Mouse (Mus musculus) stomach, embryonic 16.5 days (tissue): ENCODE data around the gene Ppip5k2. TPM values are rescaled to one million over a fixed set of nuclear protein-coding genes. Genes with fewer than 3 reads are reported as not detected.
A peak's percentile ranks its signal among the peaks of the same experiment; 100 is the strongest.

ENCODE experiments used
- ATAC-seq: fragments of 200-750 bp; cut with Nextera tagmentation; 2 replicates; pipeline ENCODE4 v1.8.0; 2017; ENCODE audit warnings: moderate number of reproducible peaks, moderate TSS enrichment; ENCODE audit not compliant: insufficient read depth, low FRiP score
- H3K27ac ChIP-seq: fragments of 300-500 bp; sonication (generic); 2 replicates; pipeline ENCODE4 v1.5.1; 2014; ENCODE audit warnings: low read length
- H3K27me3 ChIP-seq: fragments of 300-500 bp; sonication (generic); 2 replicates; pipeline ENCODE4 v1.6.1; 2014; ENCODE audit warnings: low read length, control low read depth, mixed read lengths; ENCODE audit not compliant: control insufficient read depth, insufficient read depth
- H3K36me3 ChIP-seq: fragments of 300-500 bp; sonication (generic); 2 replicates; pipeline ENCODE4 v1.6.1; 2014; ENCODE audit warnings: low read length; ENCODE audit not compliant: control insufficient read depth, insufficient read depth
- H3K4me1 ChIP-seq: fragments of 300-500 bp; sonication (generic); 2 replicates; pipeline ENCODE4 v1.6.1; 2014; ENCODE audit warnings: low read length, control low read depth, mixed read lengths; ENCODE audit not compliant: control insufficient read depth, insufficient read depth
- H3K4me2 ChIP-seq: fragments of 300-500 bp; sonication (generic); 2 replicates; pipeline ENCODE4 v1.6.1; 2014; ENCODE audit warnings: low read depth, low read length, mixed read lengths
- H3K4me3 ChIP-seq: fragments of 300-500 bp; sonication (generic); replicated peaks from 2 replicates; pipeline ENCODE4 v1.5.1; 2014; ENCODE audit warnings: mild to moderate bottlenecking, low read length
- H3K9ac ChIP-seq: fragments of 300-500 bp; sonication (generic); 2 replicates; pipeline ENCODE4 v1.6.1; 2014; ENCODE audit warnings: low read length
- H3K9me3 ChIP-seq: fragments of 300-500 bp; sonication (generic); replicated peaks from 2 replicates; pipeline ENCODE4 v1.6.1; 2016; ENCODE audit warnings: low read length, control low read depth; ENCODE audit not compliant: control insufficient read depth
- WGBS: fragments of 180-500 bp; shearing (Covaris S2); extraction: QIAGEN DNeasy Blood & Tissue Kit; methylation state at CpG from one replicate; pipeline ENCODE4 v1.1.7; 2014; 5-methylcytosine and 5-hydroxymethylcytosine counted together
- polyA plus RNA-seq: library from polyadenylated mRNA; unstranded; fragments of >200 nt; fragmentation: Nextera tagmentation; extraction: Ambion mirVana; gene quantifications from 2 replicates; pipeline ENCODE4 v1.2.1, GENCODE M21; 2015

The Ppip5k2 gene
- 30.4 and 31.0 TPM in 2 replicates for polyA plus RNA-seq

- under 1% methylated on average over 66 of the region's 66 CpGs for WGBS
- H3K4me3 ChIP-seq, result peak within 1 kb of the TSS; percentile 99
- H3K9ac ChIP-seq, result peak within 1 kb of the TSS; percentile 90
- no peaks in the 10 kb centered on the region for H3K27me3 ChIP-seq
- peak within 1 kb of the TSS; percentile 72 for H3K4me2 ChIP-seq
- H3K4me1 ChIP-seq, result peaks cover 8% of the 10 kb centered on the region; the same call in 1 of the 2 replicates
- no peaks in the 10 kb centered on the region for H3K36me3 ChIP-seq
- ATAC-seq, result peak; percentile 100
- peak within 1 kb of the TSS; percentile 94 for H3K27ac ChIP-seq
- H3K9me3 ChIP-seq, result no peaks in the 10 kb centered on the region
Observed at GRCm38 (mm10) chr1:97769904-97770753, at the start of gene Ppip5k2, which contains the start of gene Gin1. TSS of gene Ppip5k2 (minus strand) at chr1:97770411. TSS of gene Gin1 (plus strand) at chr1:97770172.

GRCm38 (mm10) chr1:97809255-97809912 is 39.2 kb upstream of the Ppip5k2 start:
- Histone ChIP-seq H3K27ac (no peak overlapping the region), H3K4me3 (no peak overlapping the region), H3K4me2 (no peak overlapping the region), H3K27me3 (no peaks in the 10 kb centered on the region), H3K36me3 (no peaks in the 10 kb centered on the region), H3K9ac (no peak overlapping the region), H3K4me1 (no peaks in the 10 kb centered on the region), H3K9me3 (no peaks in the 10 kb centered on the region)
- WGBS, result 36% methylated on average over 2 of the region's 2 CpGs
- ATAC-seq, result no peak

- no peak overlapping the region for H3K9ac ChIP-seq
- ATAC-seq, result no peak
Observed at GRCm38 (mm10) chr1:97804520-97804919, 34.3 kb upstream of the Ppip5k2 start.

DNA sequence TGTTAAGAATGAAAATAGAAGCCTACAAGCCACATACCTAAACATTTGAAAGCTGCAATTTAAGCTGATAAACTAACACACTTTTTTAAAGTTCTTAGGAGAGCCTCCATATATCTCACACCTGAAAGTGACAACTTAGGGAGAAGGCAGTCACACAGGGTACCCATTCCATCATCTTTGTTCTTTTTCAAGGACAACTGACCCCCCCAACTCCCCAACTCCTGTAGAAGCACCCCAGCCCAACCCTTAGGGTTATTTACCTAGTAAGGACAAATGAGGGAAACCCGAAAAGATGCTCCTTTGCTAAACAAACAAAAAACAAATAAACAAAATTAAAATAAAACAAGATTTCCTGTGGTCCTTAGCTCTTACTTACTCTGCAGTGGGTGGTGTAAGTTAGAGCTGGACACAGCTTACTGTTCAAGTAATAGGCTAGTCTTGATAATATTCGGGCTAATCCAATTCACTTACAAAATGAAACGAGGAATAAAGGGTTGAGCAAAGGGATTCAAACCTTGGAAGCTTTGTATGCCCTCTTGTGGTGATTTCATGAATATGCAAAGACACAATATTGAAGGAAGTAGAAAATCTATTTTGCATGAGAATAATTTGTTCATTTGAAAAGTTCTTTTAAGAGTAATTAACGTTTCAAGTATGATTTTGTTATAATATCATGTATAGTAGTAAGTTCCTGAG is 32.1 kb upstream of the Ppip5k2 start:
- peak overlapping the region; percentile 22; the same call in 1 of the 2 replicates for H3K4me2 ChIP-seq
- H3K36me3 ChIP-seq, result no peaks in the 10 kb centered on the region
- no peak for ATAC-seq
- WGBS, result 33% methylated on average over 4 of the region's 4 CpGs
- no peaks in the 10 kb centered on the region for H3K9me3 ChIP-seq
- no peak overlapping the region for H3K9ac ChIP-seq
- H3K4me1 ChIP-seq, result no peaks in the 10 kb centered on the region
- H3K27me3 ChIP-seq, result no peaks in the 10 kb centered on the region
- H3K27ac ChIP-seq, result no peak overlapping the region
- H3K4me3 ChIP-seq, result no peak overlapping the region

More at GRCm38 (mm10) chr1:97804520-97804919, 34.3 kb upstream of the Ppip5k2 start:
- Histone ChIP-seq H3K4me2 (no peak overlapping the region), H3K27me3 (no peaks in the 10 kb centered on the region), H3K27ac (no peak overlapping the region), H3K4me3 (no peak overlapping the region), H3K36me3 (no peaks in the 10 kb centered on the region), H3K4me1 (no peaks in the 10 kb centered on the region), H3K9me3 (no peaks in the 10 kb centered on the region)

- ATAC-seq, result no peak
- Histone ChIP-seq H3K27ac (no peak overlapping the region), H3K9me3 (no peaks in the 10 kb centered on the region), H3K4me3 (no peak overlapping the region), H3K27me3 (no peaks in the 10 kb centered on the region), H3K9ac (no peak overlapping the region), H3K4me1 (no peaks in the 10 kb centered on the region), H3K36me3 (no peaks in the 10 kb centered on the region), H3K4me2 (no peak overlapping the region)
- WGBS, result 63% methylated on average over 9 of the region's 9 CpGs
Observed at GRCm38 (mm10) chr1:97795936-97796335, 25.7 kb upstream of the Ppip5k2 start.

DNA sequence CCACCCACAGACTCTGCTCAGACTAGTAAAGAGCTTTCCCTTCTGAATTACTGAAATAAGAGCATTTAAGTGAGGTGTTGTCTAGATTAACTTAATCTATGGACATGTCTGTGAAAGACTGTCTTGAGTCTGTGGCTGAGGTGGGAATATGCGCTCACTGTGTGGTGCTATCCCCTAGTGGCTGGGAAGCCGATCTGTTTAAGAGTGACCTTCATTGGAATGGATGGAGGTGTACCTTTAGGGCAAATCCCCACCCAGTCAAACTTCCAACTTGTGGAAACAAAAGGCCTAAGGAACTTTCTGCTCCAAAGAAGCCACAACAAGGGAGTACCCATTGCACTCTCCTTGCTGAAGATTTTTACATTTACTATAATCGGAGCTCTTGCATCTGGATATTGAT is 23.9 kb upstream of the Ppip5k2 start:
- ATAC-seq, result no peak
- Histone ChIP-seq H3K27ac (no peak overlapping the region), H3K36me3 (no peaks in the 10 kb centered on the region), H3K4me1 (no peaks in the 10 kb centered on the region), H3K9ac (no peak overlapping the region), H3K9me3 (no peaks in the 10 kb centered on the region), H3K27me3 (no peaks in the 10 kb centered on the region), H3K4me3 (no peak overlapping the region), H3K4me2 (no peak overlapping the region)
- WGBS, result 87% methylated on average over 3 of the region's 3 CpGs

GRCm38 (mm10) chr1:97788490-97788889 is 18.3 kb upstream of the Ppip5k2 start:
- H3K27me3 ChIP-seq, result no peaks in the 10 kb centered on the region
- H3K4me2 ChIP-seq, result no peak overlapping the region
- ATAC-seq, result no peak
- no peaks in the 10 kb centered on the region for H3K4me1 ChIP-seq
- no peak overlapping the region for H3K4me3 ChIP-seq
- WGBS, result 78% methylated on average over 2 of the region's 2 CpGs
- no peak overlapping the region for H3K9ac ChIP-seq
- no peaks in the 10 kb centered on the region for H3K9me3 ChIP-seq
- H3K36me3 ChIP-seq, result no peaks in the 10 kb centered on the region
- no peak overlapping the region for H3K27ac ChIP-seq

- Histone ChIP-seq H3K4me1 (no peaks in the 10 kb centered on the region), H3K4me3 (no peak overlapping the region), H3K9ac (no peak overlapping the region), H3K27ac (no peak overlapping the region), H3K9me3 (no peaks in the 10 kb centered on the region), H3K27me3 (no peaks in the 10 kb centered on the region), H3K36me3 (no peaks in the 10 kb centered on the region), H3K4me2 (no peak overlapping the region)
- WGBS, result 73% methylated on average over 3 of the region's 3 CpGs
- ATAC-seq, result no peak
Observed at GRCm38 (mm10) chr1:97787674-97788073, 17.5 kb upstream of the Ppip5k2 start.
